Mouse (Mus musculus) hindbrain, postnatal 0 days (tissue): ENCODE data around the gene Olfr943. TPM values are rescaled to one million over a fixed set of nuclear protein-coding genes. Genes with fewer than 3 reads are reported as not detected.

Experiments used
- ATAC-seq: fragments of 200-750 bp; cut with Nextera tagmentation; 2 replicates; pipeline ENCODE4 v1.8.0; 2017; ENCODE audit warnings: mild to moderate bottlenecking, moderate TSS enrichment, moderate library complexity
- DNase-seq: peaks from one replicate; pipeline ENCODE4 v3.0.0-alpha.2; 2015; ENCODE audit warnings: low spot score
- H3K27ac ChIP-seq: fragments of 300-500 bp; sonication (generic); 2 replicates; pipeline ENCODE4 v1.5.1; 2014; ENCODE audit warnings: mild to moderate bottlenecking
- H3K27me3 ChIP-seq: fragments of 300-500 bp; sonication (generic); 2 replicates; pipeline ENCODE4 v1.6.1; 2014; ENCODE audit warnings: low read length, mixed read lengths; ENCODE audit not compliant: insufficient read depth
- H3K36me3 ChIP-seq: fragments of 300-500 bp; sonication (generic); 2 replicates; pipeline ENCODE4 v1.6.1; 2014; ENCODE audit warnings: low read length, mixed read lengths; ENCODE audit not compliant: insufficient read depth
- H3K4me1 ChIP-seq: fragments of 300-500 bp; sonication (generic); 2 replicates; pipeline ENCODE4 v1.6.1; 2014; ENCODE audit warnings: antibody characterized with exemption, low read length, mixed read lengths; ENCODE audit not compliant: insufficient read depth
- H3K4me2 ChIP-seq: fragments of 300-500 bp; sonication (generic); 2 replicates; pipeline ENCODE4 v1.6.1; 2014; ENCODE audit warnings: low read depth, mild to moderate bottlenecking, low read length, moderate library complexity, mixed read lengths
- H3K4me3 ChIP-seq: fragments of 300-500 bp; sonication (generic); 2 replicates; pipeline ENCODE4 v1.5.1; 2014; ENCODE audit warnings: low read length
- H3K9ac ChIP-seq: fragments of 300-500 bp; sonication (generic); replicated peaks from 2 replicates; pipeline ENCODE4 v1.6.1; 2014; ENCODE audit warnings: mild to moderate bottlenecking, low read length, moderate library complexity, mixed read lengths
- H3K9me3 ChIP-seq: fragments of 300-500 bp; sonication (generic); 2 replicates; pipeline ENCODE4 v1.6.1; 2016; ENCODE audit warnings: low read length, mixed read lengths
- CTCF ChIP-seq: IDR thresholded peaks from 2 replicates; pipeline ENCODE4 v1.5.1; 2016; ENCODE audit warnings: antibody characterized with exemption, control low read depth, low read depth
- WGBS: fragments of 180-500 bp; shearing (Covaris S2); extraction: QIAGEN DNeasy Blood & Tissue Kit; methylation state at CpG from one replicate; pipeline ENCODE4 v1.1.7; 2014; 5-methylcytosine and 5-hydroxymethylcytosine counted together
- polyA plus RNA-seq: library from polyadenylated mRNA; unstranded; fragments of >200 nt; fragmentation: Nextera tagmentation; extraction: Ambion mirVana; gene quantifications from 2 replicates; pipeline ENCODE4 v1.2.1, GENCODE M21; 2015
- total RNA-seq: library from RNA; depleted of rRNA; stranded (reverse); fragments of >200 nt; gene quantifications from 2 replicates; pipeline ENCODE4 v1.2.3, GENCODE M21; 2014; rRNA removed

Olfr943 gene
- total RNA-seq (not detected in 2 replicates), polyA plus RNA-seq (not detected in 2 replicates)

DNA sequence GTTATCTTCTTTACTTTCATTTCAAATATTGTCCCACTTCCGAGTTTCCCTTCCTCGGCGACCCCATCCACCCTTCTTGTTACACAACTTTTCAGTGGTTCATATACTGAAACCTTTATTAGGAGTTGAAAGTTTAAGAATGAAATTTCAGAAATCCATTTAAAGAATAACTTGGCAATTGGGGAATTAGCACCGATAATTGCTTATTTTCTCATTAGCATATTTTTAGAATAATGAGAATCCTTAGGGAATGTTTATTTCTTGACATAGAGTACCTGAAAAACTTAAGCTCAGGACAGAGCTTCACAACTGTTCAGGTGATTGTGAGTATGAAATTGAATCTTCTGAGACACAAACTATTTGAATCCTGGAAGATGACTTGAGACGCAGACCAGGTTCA lies at the start of gene Olfr943:
Olfr943 (plus strand) TSS at position 301 of the 400 bp plus-strand sequence.
- ATAC-seq (no peak), DNase-seq (no peak)
- Histone ChIP-seq H3K4me1 (no peaks in the 10 kb centered on the region), H3K4me2 (no peak within 1 kb of the TSS), H3K27me3 (no peaks in the 10 kb centered on the region), H3K9me3 (no peaks in the 10 kb centered on the region), H3K27ac (no peak within 1 kb of the TSS), H3K9ac (no peak within 1 kb of the TSS), H3K36me3 (no peaks in the 10 kb centered on the region), H3K4me3 (no peak within 1 kb of the TSS)
- 92% methylated on average over 5 of the region's 5 CpGs for WGBS
- no peak for TF ChIP-seq CTCF

DNA sequence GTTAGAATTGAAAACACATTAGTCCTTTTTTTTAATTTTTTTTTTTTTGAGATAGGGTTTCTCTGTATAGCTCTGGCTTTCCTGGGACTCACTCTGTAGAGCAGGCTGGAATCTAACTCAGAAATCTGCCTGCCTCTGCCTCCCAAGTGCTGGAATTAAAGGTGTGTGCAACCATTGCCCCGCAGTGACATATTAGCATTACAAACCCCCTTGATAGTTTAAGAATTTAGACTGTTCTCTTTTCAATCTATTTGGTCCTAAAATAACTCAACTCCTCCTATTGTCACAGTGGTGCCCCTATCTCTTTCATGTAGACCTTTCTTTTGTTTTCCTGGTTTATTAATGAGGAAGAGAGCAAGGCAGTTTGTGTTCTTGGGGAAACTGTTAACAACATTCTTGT lies 38.8 kb upstream of the Olfr943 start:
- Histone ChIP-seq H3K9me3 (no peaks in the 10 kb centered on the region), H3K9ac (no peak overlapping the region), H3K4me1 (no peaks in the 10 kb centered on the region), H3K4me2 (no peak overlapping the region), H3K27me3 (no peaks in the 10 kb centered on the region), H3K36me3 (no peaks in the 10 kb centered on the region), H3K27ac (no peak overlapping the region), H3K4me3 (no peak overlapping the region)
- WGBS = 79% methylated on average over 1 of the region's 1 CpGs
- ATAC-seq (no peak), DNase-seq (no peak)
- no peak for TF ChIP-seq CTCF

DNA sequence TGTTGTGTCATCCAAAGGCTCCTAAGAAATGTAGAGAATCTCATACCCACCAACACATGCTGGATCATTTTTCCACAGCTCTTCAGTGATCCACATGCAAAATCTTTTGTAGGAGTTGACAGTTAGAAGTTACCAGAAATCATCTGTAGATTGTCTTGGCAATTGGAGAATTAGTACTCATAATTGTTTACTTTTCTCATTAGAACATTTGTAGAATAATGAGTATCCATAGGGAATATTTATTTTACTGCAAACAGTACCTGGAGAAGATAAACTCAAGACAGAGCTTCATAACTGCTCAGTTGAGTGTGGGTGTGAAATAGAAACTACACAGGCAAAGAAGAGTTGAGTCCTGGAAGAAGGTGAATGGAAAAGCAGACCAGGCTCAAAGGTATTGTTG lies 38.3 kb upstream of the Olfr943 start, which contains the start of gene Olfr27:
Olfr27 (plus strand) TSS at position 301 of the 400 bp plus-strand sequence.
- H3K4me1 ChIP-seq = no peaks in the 10 kb centered on the region
- H3K4me2 ChIP-seq = no peak within 1 kb of the TSS
- H3K27ac ChIP-seq = no peak within 1 kb of the TSS
- no peak within 1 kb of the TSS for H3K4me3 ChIP-seq
- no peak within 1 kb of the TSS for H3K9ac ChIP-seq
- H3K9me3 ChIP-seq = no peaks in the 10 kb centered on the region
- no peaks in the 10 kb centered on the region for H3K27me3 ChIP-seq
- ATAC-seq = no peak
- no peak for DNase-seq
- no peak for TF ChIP-seq CTCF
- no peaks in the 10 kb centered on the region for H3K36me3 ChIP-seq

- ATAC-seq = no peak
Observed at GRCm38 (mm10) chr9:39152401-39152800, 13.7 kb upstream of the Olfr943 start.

GRCm38 (mm10) chr9:39201620-39202019 lies 35.5 kb downstream of the Olfr943 start, which contains the start of gene Olfr944:
Gene Olfr944, plus strand, starts transcription at chr9:39201920.
- no peaks in the 10 kb centered on the region for H3K9me3 ChIP-seq
- no peak within 1 kb of the TSS for H3K9ac ChIP-seq
- no peak for TF ChIP-seq CTCF
- no peak within 1 kb of the TSS for H3K4me2 ChIP-seq
- H3K27ac ChIP-seq = no peak within 1 kb of the TSS
- no peak within 1 kb of the TSS for H3K4me3 ChIP-seq
- no peaks in the 10 kb centered on the region for H3K4me1 ChIP-seq
- H3K27me3 ChIP-seq = no peaks in the 10 kb centered on the region
- DNase-seq (no peak), ATAC-seq (no peak)
- no peaks in the 10 kb centered on the region for H3K36me3 ChIP-seq

More at GRCm38 (mm10) chr9:39152401-39152800, 13.7 kb upstream of the Olfr943 start:
- DNase-seq = no peak
- Histone ChIP-seq H3K4me1 (no peaks in the 10 kb centered on the region), H3K4me2 (no peak overlapping the region), H3K9me3 (no peaks in the 10 kb centered on the region), H3K27ac (no peak overlapping the region), H3K27me3 (no peaks in the 10 kb centered on the region), H3K36me3 (no peaks in the 10 kb centered on the region), H3K9ac (no peak overlapping the region), H3K4me3 (no peak overlapping the region)
- TF ChIP-seq CTCF = no peak
- 56% methylated on average over 1 of the region's 1 CpGs for WGBS

Other genes with a start within 250 kb of the Olfr943 start
- not detected in 2 replicates for gene Olfr930, start 236.5 kb upstream of the Olfr943 start, total RNA-seq
- gene Olfr930, start 236.5 kb upstream of the Olfr943 start, polyA plus RNA-seq = not detected in 2 replicates
- not detected in 2 replicates for gene Olfr933, start 194.0 kb upstream of the Olfr943 start, total RNA-seq
- not detected in 2 replicates for gene Olfr933, start 194.0 kb upstream of the Olfr943 start, polyA plus RNA-seq
- gene Olfr934, start 178.0 kb upstream of the Olfr943 start, total RNA-seq = not detected in 2 replicates
- gene Olfr934, start 178.0 kb upstream of the Olfr943 start, polyA plus RNA-seq = not detected in 2 replicates
- gene Olfr935, start 166.6 kb upstream of the Olfr943 start, total RNA-seq = not detected in 2 replicates
- not detected in 2 replicates for gene Olfr935, start 166.6 kb upstream of the Olfr943 start, polyA plus RNA-seq
- gene Olfr146, start 142.9 kb upstream of the Olfr943 start, total RNA-seq = not detected in 2 replicates
- gene Olfr146, start 142.9 kb upstream of the Olfr943 start, polyA plus RNA-seq = not detected in 2 replicates
- gene Olfr937, start 101.4 kb upstream of the Olfr943 start, total RNA-seq = not detected in 2 replicates
- gene Olfr937, start 101.4 kb upstream of the Olfr943 start, polyA plus RNA-seq = not detected in 2 replicates
- not detected in 2 replicates for gene Olfr938, start 87.4 kb upstream of the Olfr943 start, total RNA-seq
- not detected in 2 replicates for gene Olfr938, start 87.4 kb upstream of the Olfr943 start, polyA plus RNA-seq
- gene Olfr27, start 38.2 kb upstream of the Olfr943 start, total RNA-seq = not detected in 2 replicates
- gene Olfr27, start 38.2 kb upstream of the Olfr943 start, polyA plus RNA-seq = not detected in 2 replicates
- not detected in 2 replicates for gene Olfr944, start 35.6 kb downstream of the Olfr943 start, total RNA-seq
- gene Olfr944, start 35.6 kb downstream of the Olfr943 start, polyA plus RNA-seq = not detected in 2 replicates
- gene Olfr1537, start 83.7 kb downstream of the Olfr943 start, total RNA-seq = not detected in 2 replicates
- not detected in 2 replicates for gene Olfr1537, start 83.7 kb downstream of the Olfr943 start, polyA plus RNA-seq
- gene Olfr945, start 110.5 kb downstream of the Olfr943 start, total RNA-seq = not detected in 2 replicates
- not detected in 2 replicates for gene Olfr945, start 110.5 kb downstream of the Olfr943 start, polyA plus RNA-seq
- gene Olfr948, start 159.7 kb downstream of the Olfr943 start, total RNA-seq = not detected in 2 replicates
- gene Olfr948, start 159.7 kb downstream of the Olfr943 start, polyA plus RNA-seq = not detected in 2 replicates
- gene Olfr951, start 221.1 kb downstream of the Olfr943 start, total RNA-seq = not detected in 2 replicates
- not detected in 2 replicates for gene Olfr951, start 221.1 kb downstream of the Olfr943 start, polyA plus RNA-seq